Mouse (Mus musculus): ENCODE data around the gene Zbtb16. TPM values are rescaled to one million over a fixed set of nuclear protein-coding genes. Genes with fewer than 3 reads are reported as not detected.

Zbtb16 gene
- polyA plus RNA-seq, 1 experiment, result 1.8 TPM

- H3K27ac ChIP-seq (ENCODE audit: insufficient read depth, low read depth, low read length), result no peak overlapping the region
- WGBS, result 81% methylated on average over 4 of the region's 4 CpGs
- H3K36me3 ChIP-seq (ENCODE audit: control insufficient read depth, insufficient read depth, low read length), result no peaks in the 10 kb centered on the region
- H3K27me3 ChIP-seq (ENCODE audit: control insufficient read depth, insufficient read depth, low read length), result no peaks in the 10 kb centered on the region
- H3K4me3 ChIP-seq (ENCODE audit: low read depth, low read length), result no peak overlapping the region
- TF ChIP-seq POLR2A (IDR thresholded peaks at IDR 0.05; ENCODE audit: low read depth, low read length) (no peak), CTCF (IDR thresholded peaks at IDR 0.05; ENCODE audit: extremely low read depth, insufficient read length, insufficient replicate concordance, low read depth, low read length) (no peak)
- H3K4me1 ChIP-seq (ENCODE audit: control insufficient read depth, insufficient read depth, insufficient read length, low read length), result peaks cover 11% of the 10 kb centered on the region; the same call in 1 of the 2 replicates
Measured at GRCm38 (mm10) chr9:48719619-48720018, 116.4 kb downstream of the Zbtb16 start.

GRCm38 (mm10) chr9:48716549-48716948 is 119.5 kb downstream of the Zbtb16 start:
- Histone ChIP-seq H3K27me3 (ENCODE audit: control insufficient read depth, insufficient read depth, low read length) (no peaks in the 10 kb centered on the region), H3K4me3 (ENCODE audit: low read depth, low read length) (no peak overlapping the region), H3K4me1 (ENCODE audit: control insufficient read depth, insufficient read depth, insufficient read length, low read length) (no peaks in the 10 kb centered on the region), H3K36me3 (ENCODE audit: control insufficient read depth, insufficient read depth, low read length) (no peaks in the 10 kb centered on the region), H3K27ac (ENCODE audit: insufficient read depth, low read depth, low read length) (no peak overlapping the region)
- TF ChIP-seq POLR2A (IDR thresholded peaks at IDR 0.05; ENCODE audit: low read depth, low read length), result no peak
- TF ChIP-seq CTCF (IDR thresholded peaks at IDR 0.05; ENCODE audit: extremely low read depth, insufficient read length, insufficient replicate concordance, low read depth, low read length), result no peak
- 79% methylated on average over 8 of the region's 8 CpGs for WGBS

- 89% methylated on average over 8 of the region's 8 CpGs for WGBS
Measured at GRCm38 (mm10) chr9:48715042-48715441, 121.0 kb downstream of the Zbtb16 start.

GRCm38 (mm10) chr9:48713779-48714178 is 122.2 kb downstream of the Zbtb16 start:
- no peak overlapping the region for H3K27ac ChIP-seq (ENCODE audit: insufficient read depth, low read depth, low read length)
- no peak overlapping the region for H3K4me3 ChIP-seq (ENCODE audit: low read depth, low read length)
- no peaks in the 10 kb centered on the region for H3K4me1 ChIP-seq (ENCODE audit: control insufficient read depth, insufficient read depth, insufficient read length, low read length)
- H3K36me3 ChIP-seq (ENCODE audit: control insufficient read depth, insufficient read depth, low read length), result no peaks in the 10 kb centered on the region
- TF ChIP-seq CTCF (IDR thresholded peaks at IDR 0.05; ENCODE audit: extremely low read depth, insufficient read length, insufficient replicate concordance, low read depth, low read length), result no peak
- TF ChIP-seq POLR2A (IDR thresholded peaks at IDR 0.05; ENCODE audit: low read depth, low read length), result no peak
- WGBS, result 96% methylated on average over 8 of the region's 8 CpGs
- no peaks in the 10 kb centered on the region for H3K27me3 ChIP-seq (ENCODE audit: control insufficient read depth, insufficient read depth, low read length)

More at GRCm38 (mm10) chr9:48715042-48715441, 121.0 kb downstream of the Zbtb16 start:
- no peaks in the 10 kb centered on the region for H3K36me3 ChIP-seq (ENCODE audit: control insufficient read depth, insufficient read depth, low read length)
- H3K4me3 ChIP-seq (ENCODE audit: low read depth, low read length), result no peak overlapping the region
- H3K4me1 ChIP-seq (ENCODE audit: control insufficient read depth, insufficient read depth, insufficient read length, low read length), result no peaks in the 10 kb centered on the region
- no peak for TF ChIP-seq POLR2A (IDR thresholded peaks at IDR 0.05; ENCODE audit: low read depth, low read length)
- TF ChIP-seq CTCF (IDR thresholded peaks at IDR 0.05; ENCODE audit: extremely low read depth, insufficient read length, insufficient replicate concordance, low read depth, low read length), result no peak
- no peak overlapping the region for H3K27ac ChIP-seq (ENCODE audit: insufficient read depth, low read depth, low read length)
- no peaks in the 10 kb centered on the region for H3K27me3 ChIP-seq (ENCODE audit: control insufficient read depth, insufficient read depth, low read length)

GRCm38 (mm10) chr9:48712985-48713765 is 122.8 kb downstream of the Zbtb16 start:
- no peaks in the 10 kb centered on the region for H3K36me3 ChIP-seq (ENCODE audit: control insufficient read depth, insufficient read depth, low read length)
- no peak overlapping the region for H3K4me3 ChIP-seq (ENCODE audit: low read depth, low read length)
- H3K27me3 ChIP-seq (ENCODE audit: control insufficient read depth, insufficient read depth, low read length), result no peaks in the 10 kb centered on the region
- no peak for TF ChIP-seq POLR2A (IDR thresholded peaks at IDR 0.05; ENCODE audit: low read depth, low read length)
- TF ChIP-seq CTCF (IDR thresholded peaks at IDR 0.05; ENCODE audit: extremely low read depth, insufficient read length, insufficient replicate concordance, low read depth, low read length), result no peak
- no peak overlapping the region for H3K27ac ChIP-seq (ENCODE audit: insufficient read depth, low read depth, low read length)
- H3K4me1 ChIP-seq (ENCODE audit: control insufficient read depth, insufficient read depth, insufficient read length, low read length), result no peaks in the 10 kb centered on the region
- 91% methylated on average over 13 of the region's 13 CpGs for WGBS

- no peak for TF ChIP-seq POLR2A (IDR thresholded peaks at IDR 0.05; ENCODE audit: low read depth, low read length)
- no peak for TF ChIP-seq CTCF (IDR thresholded peaks at IDR 0.05; ENCODE audit: extremely low read depth, insufficient read length, insufficient replicate concordance, low read depth, low read length)
- H3K27ac ChIP-seq (ENCODE audit: insufficient read depth, low read depth, low read length), result no peak overlapping the region
- H3K4me3 ChIP-seq (ENCODE audit: low read depth, low read length), result no peak overlapping the region
- H3K36me3 ChIP-seq (ENCODE audit: control insufficient read depth, insufficient read depth, low read length), result no peaks in the 10 kb centered on the region
- H3K27me3 ChIP-seq (ENCODE audit: control insufficient read depth, insufficient read depth, low read length), result no peaks in the 10 kb centered on the region
- 78% methylated on average over 5 of the region's 5 CpGs for WGBS
- H3K4me1 ChIP-seq (ENCODE audit: control insufficient read depth, insufficient read depth, insufficient read length, low read length), result peaks cover 7% of the 10 kb centered on the region
Measured at GRCm38 (mm10) chr9:48711826-48712225, 124.2 kb downstream of the Zbtb16 start.

GRCm38 (mm10) chr9:48711296-48711781 is 124.7 kb downstream of the Zbtb16 start:
- peaks cover 7% of the 10 kb centered on the region for H3K4me1 ChIP-seq (ENCODE audit: control insufficient read depth, insufficient read depth, insufficient read length, low read length)
- 78% methylated on average over 9 of the region's 9 CpGs for WGBS
- H3K27me3 ChIP-seq (ENCODE audit: control insufficient read depth, insufficient read depth, low read length), result no peaks in the 10 kb centered on the region

More at GRCm38 (mm10) chr9:48711296-48711781, 124.7 kb downstream of the Zbtb16 start:
- TF ChIP-seq CTCF (IDR thresholded peaks at IDR 0.05; ENCODE audit: extremely low read depth, insufficient read length, insufficient replicate concordance, low read depth, low read length) (no peak), POLR2A (IDR thresholded peaks at IDR 0.05; ENCODE audit: low read depth, low read length) (no peak)
- H3K27ac ChIP-seq (ENCODE audit: insufficient read depth, low read depth, low read length), result no peak overlapping the region
- H3K36me3 ChIP-seq (ENCODE audit: control insufficient read depth, insufficient read depth, low read length), result no peaks in the 10 kb centered on the region
- no peak overlapping the region for H3K4me3 ChIP-seq (ENCODE audit: low read depth, low read length)
